Mouse (Mus musculus): Measurements from ENCODE around the gene Usp43.
A peak's percentile ranks its signal among the peaks of the same experiment; 100 is the strongest.

GRCm38 (mm10) chr11:67820221-67820620 lies 101.7 kb downstream of the Usp43 start:
- TF ChIP-seq CTCF (IDR thresholded peaks at IDR 0.05; ENCODE audit: low read depth, low read length) (peak; percentile 41; the same call in 1 of the 2 replicates), POLR2A (IDR thresholded peaks at IDR 0.05; ENCODE audit: extremely low read depth, insufficient read depth, low read length) (no peak)

Measured in liver, adult 2 months (tissue).